Mouse (Mus musculus): ENCODE results near the gene Kcnk5.

- TF ChIP-seq CTCF (IDR thresholded peaks at IDR 0.05; ENCODE audit: insufficient read depth, low read depth, low read length) (no peak), POLR2A (IDR thresholded peaks at IDR 0.05; ENCODE audit: insufficient read depth, low read depth, low read length) (no peak)
Observed at GRCm38 (mm10) chr14:20098061-20098460, 83.5 kb downstream of the Kcnk5 start.
